In genomic region chr2:13009261-13009972, GRCm38 (mm10) we compare ENCODE assay signal across 11 mouse cellular contexts. TPM values are rescaled to one million over a fixed set of nuclear protein-coding genes. Genes with fewer than 3 reads are reported as not detected.
DNase-seq lines count a peak whose midpoint lies in the region; ATAC-seq and TF ChIP-seq lines count a peak whose summit lies in the region.
"Had no signal": no experiment of that assay in that cellular context is flagged by ENCODE, and none has a peak within 500 bp of the region (broad histone marks: within the 10 kb centered on the region; RNA-seq: fewer than 3 reads in every experiment).

No protein-coding gene starts in this region.

- TF ChIP-seq CTCF in heart, adult 2 months (IDR thresholded peaks at IDR 0.05), result no peak

- no peaks in the 10 kb centered on the region for H3K9me3 ChIP-seq in heart, embryonic 10.5 days
- H3K9me3 ChIP-seq in ES-E14 (ENCODE audit: control insufficient read depth, insufficient read depth, low read depth, low read length), result no peaks in the 10 kb centered on the region
- H3K9me3 ChIP-seq in forebrain, embryonic 16.5 days (ENCODE audit: control insufficient read depth, low read length), result no peaks in the 10 kb centered on the region

- peaks cover 26% of the 10 kb centered on the region for H3K4me1 ChIP-seq in heart, embryonic 10.5 days
- no peaks in the 10 kb centered on the region for H3K4me1 ChIP-seq in heart, adult 2 months (ENCODE audit: control insufficient read depth, insufficient read depth, low read length)
- peaks cover 0 to 3% of the 10 kb centered on the region in 2 experiments; a peak in 1 of 4 replicates for H3K4me1 ChIP-seq in ES-E14 (ENCODE audit: control insufficient read depth in 2 of 2, insufficient read depth in 2 of 2, low read length in 2 of 2, poor library complexity in 1 of 2)
- peaks cover 27% of the 10 kb centered on the region for H3K4me1 ChIP-seq in forebrain, embryonic 16.5 days (replicated peaks; ENCODE audit: control insufficient read depth, insufficient read depth, low read length)

- in situ Hi-C loops in ES-E14 (cut with MboI; ENCODE audit: low sequenced_read_pairs in 2 of 2, unreplicated experiment in 2 of 2), result no loop called here

- H3K36me3 ChIP-seq in heart, embryonic 10.5 days, result no peaks in the 10 kb centered on the region
- no peaks in the 10 kb centered on the region for H3K36me3 ChIP-seq in heart, adult 2 months (ENCODE audit: control insufficient read depth, insufficient read depth, low read length)
- H3K36me3 ChIP-seq in ES-E14 (ENCODE audit: control insufficient read depth, insufficient read depth, low read length, poor library complexity, severe bottlenecking), result no peaks in the 10 kb centered on the region
- H3K36me3 ChIP-seq in forebrain, embryonic 16.5 days (ENCODE audit: control insufficient read depth, insufficient read depth), result no peaks in the 10 kb centered on the region

- no peaks in the 10 kb centered on the region for H3K79me2 ChIP-seq in heart, adult 2 months (replicated peaks; ENCODE audit: control insufficient read depth, insufficient read depth, low read length)

- WGBS in heart, embryonic 10.5 days, result 5% methylated on average over 18 of the region's 18 CpGs
- WGBS in heart, adult 2 months, result 43% methylated on average over 18 of the region's 18 CpGs
- WGBS in forebrain, embryonic 16.5 days, result 6% methylated on average over 18 of the region's 18 CpGs

- ATAC-seq in forebrain, embryonic 16.5 days, result peak; percentile 22; the same call in 1 of the 2 replicates

- TF ChIP-seq EP300 in heart, adult 2 months (IDR thresholded peaks at IDR 0.05; ENCODE audit: insufficient read depth, low read depth, low read length), result no peak

- H3K9ac ChIP-seq in heart, adult 2 months (ENCODE audit: low read depth, low read length), result no peak overlapping the region
- no peak overlapping the region for H3K9ac ChIP-seq in ES-E14 (ENCODE audit: insufficient read depth, low read depth, low read length, poor library complexity, severe bottlenecking)
- H3K9ac ChIP-seq in forebrain, embryonic 16.5 days (replicated peaks; ENCODE audit: low read depth, low read length), result peak overlapping the region; percentile 61; the same call in 1 of the 2 replicates

- peak; percentile 76 for DNase-seq in heart, embryonic 10.5 days (ENCODE audit: low spot score)
- no peak for DNase-seq in heart, adult 2 months
- DNase-seq in ES-E14 (ENCODE audit: low read depth, low spot score), result peak; percentile 19
- DNase-seq in layer of hippocampus, postnatal 25 days (ENCODE audit: extremely low spot score in 1 of 2, low spot score in 1 of 2), result peak; percentile 16 to 31
- peak; percentile 64 for DNase-seq in neural tube, embryonic 10.5 days (ENCODE audit: extremely low spot score, low spot score)
- DNase-seq in ovary, postnatal 14 days (ENCODE audit: low spot score), result no peak
- no peak for DNase-seq in adrenal gland, postnatal 10 days

- H3K4me2 ChIP-seq in forebrain, embryonic 16.5 days (ENCODE audit: low read length), result peak overlapping the region; percentile 99

- H3K4me3 ChIP-seq in heart, embryonic 10.5 days, result peak overlapping the region; percentile 71
- no peak overlapping the region for H3K4me3 ChIP-seq in heart, adult 2 months
- peak overlapping the region in 1 of 2 experiments; percentile 65; a peak in 2 of 4 replicates for H3K4me3 ChIP-seq in ES-E14 (ENCODE audit: insufficient read depth in 1 of 2, low read depth in 1 of 2, low read length in 2 of 2, poor library complexity in 1 of 2, severe bottlenecking in 1 of 2)
- peak overlapping the region; percentile 57 for H3K4me3 ChIP-seq in forebrain, embryonic 16.5 days (replicated peaks; ENCODE audit: low read length)

- H3K27me3 ChIP-seq in heart, embryonic 10.5 days (ENCODE audit: insufficient read depth, poor library complexity, severe bottlenecking), result peaks cover 56% of the 10 kb centered on the region
- peaks cover 6% of the 10 kb centered on the region for H3K27me3 ChIP-seq in heart, adult 2 months (ENCODE audit: control insufficient read depth, insufficient read depth, low read length)
- H3K27me3 ChIP-seq in forebrain, embryonic 16.5 days (replicated peaks; ENCODE audit: control insufficient read depth, insufficient read depth, low read length), result peaks cover 30% of the 10 kb centered on the region

- intact Hi-C loops in heart, adult 2 months (cut with DNase I), result loop anchor here (5.0 kb wide), 1 partner anchor 302 kb away; no protein-coding TSS in a partner anchor

- peak overlapping the region; percentile 67; the same call in 1 of the 2 replicates for H3K27ac ChIP-seq in heart, embryonic 10.5 days
- H3K27ac ChIP-seq in heart, adult 2 months, result no peak overlapping the region
- no peak overlapping the region for H3K27ac ChIP-seq in ES-E14 (ENCODE audit: insufficient read depth, low read depth, low read length, poor library complexity, severe bottlenecking)
- H3K27ac ChIP-seq in forebrain, embryonic 16.5 days (ENCODE audit: low read length), result no peak overlapping the region
- H3K27ac ChIP-seq: macrophage had no signal

- no peak for TF ChIP-seq POLR2A in heart, adult 2 months (IDR thresholded peaks at IDR 0.05; ENCODE audit: insufficient read depth, low read depth, low read length)

TF ChIP-seq in ES-E14, 5 proteins besides CTCF, POLR2A, EP300 and RAD21:
- no peak for TF ChIP-seq MAFK (IDR thresholded peaks at IDR 0.05; ENCODE audit: insufficient read depth, low read depth, low read length)
- no peak for TF ChIP-seq CHD2 (IDR thresholded peaks at IDR 0.05; ENCODE audit: low read depth, low read length)
- TF ChIP-seq ZC3H11A (IDR thresholded peaks at IDR 0.05; ENCODE audit: borderline replicate concordance, low read depth, low read length), result no peak
- TF ChIP-seq ZNF384 (IDR thresholded peaks at IDR 0.05; ENCODE audit: low read depth, low read length), result no peak
- no peak for TF ChIP-seq HCFC1 (IDR thresholded peaks at IDR 0.05; ENCODE audit: borderline replicate concordance, insufficient read depth, low read length)

RNA-seq across cellular contexts. Expression of gene C1ql3, which starts 2.2 kb away (rescaled TPM):
- polyA plus RNA-seq in heart, embryonic 10.5 days (2016; fragmentation: Nextera tagmentation; extraction: Ambion mirVana), result 0.38 and 0.73 TPM in 2 replicates
- total RNA-seq in heart, adult 2 months (2021), result not detected
- polyA plus RNA-seq in heart, adult 2 months (2012; rRNA removed), result not detected in 2 replicates
- total RNA-seq in ES-E14 (2012; rRNA removed), result 0.16 and 0.36 TPM in 2 replicates
- polyA plus RNA-seq in forebrain, embryonic 16.5 days (2015; fragmentation: Nextera tagmentation; extraction: Ambion mirVana), result 1.5 and 1.7 TPM in 2 replicates
- 100 to 1,000 TPM; 155 to 164 TPM for total RNA-seq in layer of hippocampus, postnatal 25 days (2021)
- under 1 TPM; 0.36 to 0.45 TPM for total RNA-seq in adrenal gland, postnatal 10 days (2021)
- total RNA-seq: common myeloid progenitor, adult 5-6 weeks had no signal
- polyA plus RNA-seq: C2C12, macrophage had no signal

Comparison
In these comparisons a context has a peak if more than half of its experiments do, and no peak if none do; other contexts are left out.
1. DNase-seq: peak in heart, embryonic 10.5 days (single experiment), ES-E14 (single experiment), layer of hippocampus, postnatal 25 days (2 of 2) and neural tube, embryonic 10.5 days (single experiment); none in heart, adult 2 months (0 of 2), ovary, postnatal 14 days (single experiment) and adrenal gland, postnatal 10 days (single experiment).
2. RNA of gene C1ql3, which starts 2.2 kb away (total RNA-seq): 155 to 164 TPM in layer of hippocampus, postnatal 25 days; 0.36 to 0.45 TPM in adrenal gland, postnatal 10 days, 0.16 to 0.36 TPM in ES-E14 and not detected in heart, adult 2 months; every median in the first group is over 100 times any median in the second.